Mouse (Mus musculus) CH12.LX (cell line): ENCODE measurements around the gene Tubb5. TPM values are rescaled to one million over a fixed set of nuclear protein-coding genes. Genes with fewer than 3 reads are reported as not detected.

Source experiments
- DNase-seq: peaks from one replicate; pipeline ENCODE4 v3.0.0-alpha.2; 2013; ENCODE audit errors: extremely low read depth
- H3K27ac ChIP-seq: 2 replicates; pipeline ENCODE4 v1.5.1; 2012; ENCODE audit warnings: low read depth, mild to moderate bottlenecking, control low read depth, moderate library complexity; ENCODE audit not compliant: insufficient read depth
- H3K27me3 ChIP-seq: replicated peaks from 2 replicates; pipeline ENCODE3; 2012; ENCODE audit warnings: inconsistent platforms
- H3K36me3 ChIP-seq, 2 experiments: replicated peaks in 1 of 2; 2 replicates each; pipeline versions ENCODE3 to v1.6.1; 2012; ENCODE audit warnings: inconsistent platforms in 1 of 2, low read length in 1 of 2, mild to moderate bottlenecking in 1 of 2, mixed read lengths in 1 of 2, moderate library complexity in 1 of 2; ENCODE audit not compliant: control insufficient read depth in 1 of 2, insufficient read depth in 1 of 2
- H3K4me1 ChIP-seq, 2 experiments: 2 replicates each; pipeline ENCODE4 v1.6.1; 2012; ENCODE audit warnings: inconsistent platforms in 1 of 2, moderate library complexity in 1 of 2; ENCODE audit not compliant: insufficient read depth in 2 of 2, control insufficient read depth in 1 of 2
- H3K4me2 ChIP-seq: 2 replicates; pipeline ENCODE4 v1.6.1; 2012; ENCODE audit warnings: low read depth, mild to moderate bottlenecking, control low read depth; ENCODE audit not compliant: poor library complexity, insufficient read depth, severe bottlenecking
- H3K4me3 ChIP-seq, 3 experiments: fragments of 150-350 bp in 1 of 3; sonication (generic) in 1 of 3; replicated peaks in 1 of 3; 2 replicates each; pipeline versions ENCODE3 to v1.5.1; 2011 to 2012; ENCODE audit warnings: low read depth in 2 of 3, low read length in 2 of 3, mild to moderate bottlenecking in 2 of 3, moderate library complexity in 2 of 3, control low read depth in 1 of 3, improper control_type of control experiment in 1 of 3, inconsistent platforms in 1 of 3, mixed read lengths in 1 of 3; ENCODE audit not compliant: poor library complexity in 1 of 3
- H3K79me2 ChIP-seq: replicated peaks from 2 replicates; pipeline ENCODE4 v1.6.1; 2012; ENCODE audit warnings: mild to moderate bottlenecking, moderate library complexity; ENCODE audit not compliant: control insufficient read depth, poor library complexity, insufficient read depth, severe bottlenecking; ENCODE audit errors: extremely low read depth
- H3K9ac ChIP-seq: 2 replicates; pipeline ENCODE4 v1.6.1; 2012; ENCODE audit warnings: low read depth, mild to moderate bottlenecking, control low read depth, moderate library complexity; ENCODE audit not compliant: insufficient read depth
- H3K9me3 ChIP-seq: replicated peaks from 2 replicates; pipeline ENCODE3; 2012; ENCODE audit warnings: low read length, inconsistent platforms, mixed read lengths
- BHLHE40 ChIP-seq: IDR thresholded peaks from 2 replicates; pipeline ENCODE4 v1.6.1; 2011; ENCODE audit warnings: mild to moderate bottlenecking, low read depth, low read length, improper control_type of control experiment
- CHD2 ChIP-seq: IDR thresholded peaks from 2 replicates; pipeline ENCODE4 v1.6.1; 2011; ENCODE audit warnings: low read length, improper control_type of control experiment
- E2F4 ChIP-seq: IDR thresholded peaks from 2 replicates; pipeline ENCODE4 v1.6.1; 2011; ENCODE audit warnings: low read depth, low read length, improper control_type of control experiment; ENCODE audit not compliant: insufficient replicate concordance
- ELF1 ChIP-seq: IDR thresholded peaks from 2 replicates; pipeline ENCODE4 v1.6.1; 2014; ENCODE audit warnings: low read depth, mild to moderate bottlenecking, inconsistent platforms, low read length, improper control_type of control experiment
- ETS1 ChIP-seq: conservative IDR thresholded peaks from 2 replicates; pipeline ENCODE4 v1.6.1; 2012; ENCODE audit warnings: low read depth, mild to moderate bottlenecking, inconsistent platforms, low read length, improper control_type of control experiment, moderate library complexity
- HCFC1 ChIP-seq: IDR thresholded peaks from 2 replicates; pipeline ENCODE4 v1.6.1; 2012; ENCODE audit warnings: low read depth, mild to moderate bottlenecking, inconsistent platforms, low read length, improper control_type of control experiment
- IRF4 ChIP-seq: IDR thresholded peaks from 2 replicates; pipeline ENCODE4 v1.6.1; 2014; ENCODE audit warnings: low read depth, mild to moderate bottlenecking, inconsistent platforms, low read length, improper control_type of control experiment
- JUND ChIP-seq: conservative IDR thresholded peaks from 2 replicates; pipeline ENCODE4 v1.6.1; 2011; ENCODE audit warnings: low read depth, low read length, improper control_type of control experiment
- MAFK ChIP-seq: IDR thresholded peaks from 2 replicates; pipeline ENCODE4 v1.6.1; 2011; ENCODE audit warnings: low read length, improper control_type of control experiment; ENCODE audit not compliant: insufficient replicate concordance
- MAX ChIP-seq: IDR thresholded peaks from 2 replicates; pipeline ENCODE4 v1.6.1; 2011; ENCODE audit warnings: low read length, improper control_type of control experiment
- MAZ ChIP-seq: IDR thresholded peaks from 2 replicates; pipeline ENCODE4 v1.6.1; 2012; ENCODE audit warnings: low read depth, mild to moderate bottlenecking, inconsistent platforms, low read length, improper control_type of control experiment, moderate library complexity
- MEF2A ChIP-seq: IDR thresholded peaks from 2 replicates; pipeline ENCODE4 v1.6.1; 2014; ENCODE audit warnings: low read depth, mild to moderate bottlenecking, inconsistent platforms, low read length, improper control_type of control experiment, borderline replicate concordance
- MXI1 ChIP-seq: IDR thresholded peaks from 2 replicates; pipeline ENCODE4 v1.6.1; 2011; ENCODE audit warnings: mild to moderate bottlenecking, low read depth, low read length, improper control_type of control experiment
- RAD21 ChIP-seq: IDR thresholded peaks from 2 replicates; pipeline ENCODE4 v1.6.1; 2011; ENCODE audit warnings: low read depth, mild to moderate bottlenecking, low read length, improper control_type of control experiment, moderate library complexity
- SMC3 ChIP-seq: IDR thresholded peaks from 2 replicates; pipeline ENCODE4 v1.6.1; 2011; ENCODE audit warnings: low read depth, low read length, improper control_type of control experiment
- UBTF ChIP-seq: IDR thresholded peaks from 2 replicates; pipeline ENCODE4 v1.6.1; 2012; ENCODE audit warnings: low read depth, mild to moderate bottlenecking, inconsistent platforms, low read length, improper control_type of control experiment, moderate library complexity
- USF1 ChIP-seq: IDR thresholded peaks from 2 replicates; pipeline ENCODE4 v1.6.1; 2014; ENCODE audit warnings: low read depth, mild to moderate bottlenecking, inconsistent platforms, low read length, improper control_type of control experiment
- ZKSCAN1 ChIP-seq: IDR thresholded peaks from 2 replicates; pipeline ENCODE4 v1.6.1; 2012; ENCODE audit warnings: low read depth, inconsistent platforms, low read length, improper control_type of control experiment, borderline replicate concordance
- ZNF384 ChIP-seq: IDR thresholded peaks from 2 replicates; pipeline ENCODE4 v1.6.1; 2012; ENCODE audit warnings: low read depth, low read length, improper control_type of control experiment, inconsistent platforms
- dilution Hi-C: fragments of 300-500 bp; cut with MboI; formaldehyde crosslinking; loops from 2 replicates; pipeline ENCODE4 v1.14.3; 2020; ENCODE audit warnings: low sequenced_read_pairs; ENCODE audit not compliant: extremely low pct_unique_long_range_greater_than_20kb, extremely low pct_ligation_motif_present
- in situ Hi-C: fragments of 300-500 bp; cut with MboI; formaldehyde crosslinking; loops from 3 replicates; pipeline ENCODE4 v1.14.3; 2019; ENCODE audit warnings: low sequenced_read_pairs, low pct_ligation_motif_present, low pct_unique_long_range_greater_than_20kb, mixed read lengths
- polyA plus RNA-seq: library from polyadenylated mRNA; unstranded; fragments of >175 nt; gene quantifications from 2 replicates; pipeline ENCODE4 v1.2.1, GENCODE M21; 2012; ENCODE audit warnings: low read depth; ENCODE audit not compliant: insufficient read length
- total RNA-seq, 2 experiments: library from RNA; depleted of rRNA; stranded (reverse); fragments of 300-350 nt in 1 of 2; fragments of >200 nt in 1 of 2; gene quantifications; 2 replicates each; pipeline ENCODE4 v1.2.3; 2012 to 2014

The Tubb5 gene
- total and polyA plus RNA-seq, 3 experiments, result 1,014 to 1,121 (median 1,053) TPM

DNA sequence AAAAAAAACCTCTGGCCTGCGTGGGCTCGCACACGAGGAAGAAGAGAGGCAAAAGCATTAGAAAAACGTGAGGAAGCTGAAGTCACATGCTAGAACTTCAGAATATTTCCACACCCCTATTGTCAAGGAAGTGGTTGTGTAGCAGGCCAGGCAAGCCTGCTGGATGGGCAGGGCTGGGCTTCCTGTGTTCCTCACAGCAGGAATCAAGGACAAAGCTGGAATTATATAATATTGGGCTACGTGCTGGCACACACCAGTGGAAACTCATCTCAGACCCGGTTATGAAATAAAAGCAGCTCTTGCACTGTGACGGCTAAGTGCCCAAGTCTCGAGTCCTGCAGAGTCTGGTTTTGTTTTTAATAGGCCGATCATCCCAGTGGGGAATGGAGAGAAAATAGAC is 30.0 kb downstream of the Tubb5 start:
- no peak overlapping the region for H3K4me2 ChIP-seq
- H3K9ac ChIP-seq, result no peak overlapping the region
- no peaks in the 10 kb centered on the region for H3K27me3 ChIP-seq
- dilution Hi-C loops (no loop called here), in situ Hi-C loops (no loop called here)
- H3K4me1 ChIP-seq, result peaks cover 11 to 16% of the 10 kb centered on the region in 2 experiments
- no peaks in the 10 kb centered on the region for H3K9me3 ChIP-seq
- DNase-seq, result no peak
- no peak overlapping the region for H3K27ac ChIP-seq
- H3K36me3 ChIP-seq, result no peaks in the 10 kb centered on the region
- no peaks in the 10 kb centered on the region for H3K79me2 ChIP-seq
- TF ChIP-seq SMC3, result no peak
- peak; percentile 36; the same call in 1 of the 2 replicates for TF ChIP-seq BHLHE40
- H3K4me3 ChIP-seq, result no peak overlapping the region

DNA sequence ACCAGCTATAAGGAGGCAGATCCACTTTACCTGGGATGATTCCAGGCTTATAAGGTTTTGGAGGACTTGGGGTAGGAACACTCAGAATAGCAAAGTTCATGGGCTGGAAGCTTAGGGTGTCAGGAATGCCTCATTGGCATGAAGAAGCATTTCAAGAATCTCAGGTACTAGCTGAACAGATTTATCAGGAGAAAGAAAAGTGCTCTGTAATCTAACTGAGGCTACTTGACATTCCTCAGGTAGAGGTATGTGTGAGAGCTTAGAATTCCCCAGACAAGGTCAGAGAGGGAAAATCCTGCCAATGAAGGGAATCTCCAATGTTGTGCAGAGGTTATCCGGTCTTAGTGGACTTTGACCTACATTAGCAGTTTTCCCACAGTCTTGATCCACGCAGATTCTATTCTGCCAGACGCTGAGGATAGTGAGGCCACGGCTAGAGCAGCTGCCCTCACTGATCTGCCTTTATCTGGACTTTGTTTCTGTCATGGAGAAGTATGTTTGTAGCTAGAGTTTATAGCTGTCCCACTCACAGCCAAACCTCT is 34.2 kb downstream of the Tubb5 start:
- no peak overlapping the region for H3K4me3 ChIP-seq
- dilution Hi-C loops, result no loop called here
- H3K9ac ChIP-seq, result no peak overlapping the region
- in situ Hi-C loops, result no loop called here
- peaks cover 0 to 4% of the 10 kb centered on the region in 2 experiments; a peak in 1 of 4 replicates for H3K4me1 ChIP-seq
- H3K27ac ChIP-seq, result no peak overlapping the region
- TF ChIP-seq ELF1 (no peak), ZKSCAN1 (no peak), UBTF (no peak), RAD21 (no peak), SMC3 (no peak), JUND (no peak), BHLHE40 (no peak), HCFC1 (no peak), E2F4 (no peak), CHD2 (no peak), IRF4 (no peak), MAZ (no peak), ETS1 (no peak), MAX (no peak), USF1 (no peak), MAFK (no peak), MEF2A (no peak), ZNF384 (no peak), MXI1 (no peak)
- H3K36me3 ChIP-seq, result no peaks in the 10 kb centered on the region
- no peaks in the 10 kb centered on the region for H3K79me2 ChIP-seq
- no peaks in the 10 kb centered on the region for H3K9me3 ChIP-seq
- no peak for DNase-seq
- no peaks in the 10 kb centered on the region for H3K27me3 ChIP-seq
- no peak overlapping the region for H3K4me2 ChIP-seq
